Mouse (Mus musculus) liver, embryonic 14.5 days (tissue): ENCODE results near the gene Lax1.

Source experiments
- CTCF ChIP-seq: IDR thresholded peaks from 2 replicates; pipeline ENCODE4 v1.5.1; 2016; ENCODE audit warnings: antibody characterized with exemption, low read depth, control low read depth
- EP300 ChIP-seq: IDR thresholded peaks from 2 replicates; pipeline ENCODE4 v1.6.1; 2016; ENCODE audit warnings: antibody characterized with exemption, low read depth

DNA sequence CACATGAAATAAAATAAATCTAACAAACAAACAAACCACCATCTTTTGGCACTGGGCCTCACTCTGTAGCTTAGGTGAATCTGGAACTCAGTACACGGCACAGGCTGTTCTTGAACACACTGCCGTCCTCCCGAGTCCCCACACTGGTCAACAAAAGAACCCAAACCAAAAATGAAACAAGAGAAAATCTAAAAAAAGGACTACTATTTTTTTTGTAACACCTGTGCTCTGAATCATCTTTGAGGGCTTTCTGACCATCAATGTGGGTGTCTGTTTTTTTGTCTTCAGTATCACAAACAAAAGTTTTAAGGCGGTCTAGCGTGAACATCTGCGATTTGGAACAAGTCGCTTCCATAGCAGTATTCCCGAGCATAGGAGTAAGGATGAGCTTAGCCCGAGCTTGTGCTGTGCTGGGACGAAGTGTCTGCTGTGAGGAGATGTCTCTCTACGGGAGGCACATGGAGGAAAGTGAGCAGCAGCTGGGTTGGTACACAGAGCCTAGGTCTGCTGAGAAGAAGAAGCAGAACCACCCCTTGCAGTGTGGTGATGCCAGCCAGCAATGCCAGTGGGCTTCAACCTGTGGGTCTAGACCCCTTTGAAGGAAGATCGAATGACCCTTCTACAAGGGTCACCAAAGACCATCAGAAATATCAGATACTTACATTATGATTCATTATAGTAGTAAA is 8.2 kb upstream of the Lax1 start:
- TF ChIP-seq CTCF (no peak), EP300 (no peak)
